Mouse (Mus musculus) limb, embryonic 15.5 days (tissue): Measurements from ENCODE around the gene 1520401A03Rik. TPM values are rescaled to one million over a fixed set of nuclear protein-coding genes. Genes with fewer than 3 reads are reported as not detected.

Experiments used
- ATAC-seq: fragments of 200-750 bp; cut with Nextera tagmentation; 2 replicates; pipeline ENCODE4 v1.8.0; 2017; ENCODE audit warnings: low read depth, moderate TSS enrichment; ENCODE audit not compliant: insufficient number of reproducible peaks, low FRiP score, low TSS enrichment
- H3K27ac ChIP-seq: fragments of 300-500 bp; sonication (generic); 2 replicates; pipeline ENCODE4 v1.5.1; 2015; ENCODE audit warnings: moderate library complexity, mild to moderate bottlenecking, inconsistent platforms
- H3K27me3 ChIP-seq: fragments of 300-500 bp; sonication (generic); 2 replicates; pipeline ENCODE4 v1.6.1; 2015; ENCODE audit warnings: inconsistent platforms
- H3K36me3 ChIP-seq: fragments of 300-500 bp; sonication (generic); 2 replicates; pipeline ENCODE4 v1.6.1; 2015; ENCODE audit warnings: inconsistent platforms
- H3K4me1 ChIP-seq: fragments of 300-500 bp; sonication (generic); 2 replicates; pipeline ENCODE4 v1.6.1; 2015; ENCODE audit warnings: inconsistent platforms
- H3K4me2 ChIP-seq: fragments of 300-500 bp; sonication (generic); 2 replicates; pipeline ENCODE4 v1.6.1; 2015; ENCODE audit warnings: mild to moderate bottlenecking, inconsistent platforms
- H3K4me3 ChIP-seq: fragments of 300-500 bp; sonication (generic); 2 replicates; pipeline ENCODE4 v1.5.1; 2015; ENCODE audit warnings: mild to moderate bottlenecking, inconsistent platforms
- H3K9ac ChIP-seq: fragments of 300-500 bp; sonication (generic); 2 replicates; pipeline ENCODE4 v1.6.1; 2015; ENCODE audit warnings: inconsistent platforms
- H3K9me3 ChIP-seq: fragments of 300-500 bp; sonication (generic); 2 replicates; pipeline ENCODE4 v1.6.1; 2016; ENCODE audit warnings: inconsistent platforms
- WGBS: fragments of 180-500 bp; shearing (Covaris S2); methylation state at CpG from one replicate; pipeline ENCODE4 v1.1.7; 2015; 5-methylcytosine and 5-hydroxymethylcytosine counted together
- polyA plus RNA-seq: library from polyadenylated mRNA; unstranded; fragments of >200 nt; fragmentation: Nextera tagmentation; extraction: Ambion mirVana; gene quantifications from 2 replicates; pipeline ENCODE4 v1.2.1, GENCODE M21; 2015

Gene 1520401A03Rik
- polyA plus RNA-seq, 1 experiment from 2014 or later, result 2.9 TPM

DNA sequence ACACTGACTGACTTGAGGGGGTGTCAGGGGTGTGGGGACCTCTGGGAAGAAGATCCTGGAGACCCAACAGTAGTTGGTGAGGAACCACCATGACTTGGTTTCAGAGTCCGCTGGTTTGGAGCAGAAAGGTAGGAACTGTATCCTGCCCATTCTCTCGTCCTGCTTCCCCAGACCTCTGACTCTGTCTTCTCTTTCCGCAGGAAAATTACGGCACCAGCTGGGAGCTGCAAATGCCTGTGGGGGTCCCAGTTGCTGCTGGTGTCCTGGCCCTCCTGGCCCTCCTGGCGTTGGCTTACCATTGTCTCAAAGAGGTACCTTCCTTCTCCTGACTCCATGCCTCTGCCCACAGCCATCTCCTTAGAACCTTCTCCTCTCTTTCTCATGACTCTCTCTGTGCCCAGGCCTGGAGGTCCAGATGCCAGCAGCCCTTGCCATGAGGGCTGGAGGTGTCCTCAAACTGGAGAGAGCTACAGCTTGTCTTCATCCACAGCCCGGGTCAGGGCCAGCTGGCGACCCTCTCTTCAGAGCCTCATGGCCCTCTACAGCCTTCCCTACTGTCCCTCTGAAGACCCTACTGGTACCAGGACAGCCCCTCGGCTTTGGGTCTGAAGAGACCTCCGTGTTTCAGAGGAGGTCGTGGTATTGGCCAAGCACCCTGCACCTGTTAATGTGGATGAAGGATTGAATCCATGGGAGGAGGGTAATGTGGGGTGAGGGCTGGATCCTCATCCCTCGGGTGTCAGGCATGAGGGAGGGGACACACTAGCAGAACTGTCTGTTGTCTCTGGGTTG, 27.0 kb upstream of the 1520401A03Rik start:
- H3K4me3 ChIP-seq, result peak overlapping the region; percentile 23
- no peaks in the 10 kb centered on the region for H3K9me3 ChIP-seq
- ATAC-seq, result no peak
- H3K9ac ChIP-seq, result no peak overlapping the region
- WGBS, result 71% methylated on average over 11 of the region's 11 CpGs
- peaks cover 24% of the 10 kb centered on the region for H3K4me1 ChIP-seq
- H3K27me3 ChIP-seq, result peaks cover 33% of the 10 kb centered on the region
- peak overlapping the region; percentile 34 for H3K4me2 ChIP-seq
- H3K27ac ChIP-seq, result 0 out of 2 replicates have a peak overlapping the region, but pooled peaks have one; percentile 34
- peaks cover 33% of the 10 kb centered on the region for H3K36me3 ChIP-seq

DNA sequence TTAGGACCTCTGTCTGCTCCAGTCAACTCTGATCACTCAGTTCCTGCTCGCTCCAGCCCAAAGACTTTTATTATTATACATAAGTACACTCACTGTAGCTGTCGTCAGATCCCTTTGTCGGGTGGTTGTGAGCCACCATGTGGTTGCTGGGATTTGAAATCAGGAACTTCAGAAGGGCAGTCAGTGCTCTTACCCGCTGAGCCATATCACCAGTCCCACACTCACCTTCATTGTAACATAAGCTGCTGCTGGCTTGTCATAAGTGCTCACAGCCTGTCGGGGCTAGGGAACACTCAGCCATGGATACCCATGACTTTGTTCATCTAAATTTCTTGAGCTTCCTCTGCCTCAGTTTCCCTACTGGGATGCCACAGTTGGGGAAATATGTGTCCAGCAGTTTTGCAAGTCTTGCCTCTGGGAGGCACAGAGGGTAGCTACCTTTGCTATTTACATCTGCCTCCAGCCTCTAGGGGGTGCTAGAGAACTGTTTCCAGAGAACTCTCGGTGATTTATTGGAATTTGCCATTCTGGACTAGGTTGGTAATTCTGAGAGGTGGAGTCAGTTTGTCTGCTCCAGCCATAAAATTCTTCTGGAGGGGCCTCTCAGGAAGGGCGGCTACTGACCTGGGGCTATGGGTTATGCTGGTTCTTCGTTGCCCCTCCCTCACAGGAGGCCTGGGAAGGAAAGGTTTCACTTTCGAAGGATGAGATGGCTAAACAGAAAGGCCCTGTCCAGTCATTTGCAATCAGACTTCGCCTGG, 26.2 kb upstream of the 1520401A03Rik start:
- 25% methylated on average over 10 of the region's 10 CpGs for WGBS
- Histone ChIP-seq H3K36me3 (peaks cover 26% of the 10 kb centered on the region), H3K27ac (0 out of 2 replicates have a peak overlapping the region, but pooled peaks have one; percentile 34)

GRCm38 (mm10) chr17:23748026-23748425, 25.4 kb upstream of the 1520401A03Rik start:
- H3K36me3 ChIP-seq, result peaks cover 19% of the 10 kb centered on the region
- no peak for ATAC-seq
- peaks cover 49% of the 10 kb centered on the region for H3K27me3 ChIP-seq
- no peak overlapping the region for H3K4me2 ChIP-seq
- H3K9ac ChIP-seq, result no peak overlapping the region
- no peak overlapping the region for H3K4me3 ChIP-seq
- no peaks in the 10 kb centered on the region for H3K9me3 ChIP-seq
- H3K27ac ChIP-seq, result no peak overlapping the region
- 19% methylated on average over 6 of the region's 6 CpGs for WGBS
- peaks cover 31% of the 10 kb centered on the region for H3K4me1 ChIP-seq

More for the DNA sequence above, 26.2 kb upstream of the 1520401A03Rik start:
- ATAC-seq, result no peak
- H3K27me3 ChIP-seq, result peaks cover 41% of the 10 kb centered on the region
- peak overlapping the region; percentile 23 for H3K4me3 ChIP-seq
- H3K9ac ChIP-seq, result no peak overlapping the region
- no peaks in the 10 kb centered on the region for H3K9me3 ChIP-seq
- H3K4me2 ChIP-seq, result peak overlapping the region; percentile 34
- H3K4me1 ChIP-seq, result peaks cover 27% of the 10 kb centered on the region

DNA sequence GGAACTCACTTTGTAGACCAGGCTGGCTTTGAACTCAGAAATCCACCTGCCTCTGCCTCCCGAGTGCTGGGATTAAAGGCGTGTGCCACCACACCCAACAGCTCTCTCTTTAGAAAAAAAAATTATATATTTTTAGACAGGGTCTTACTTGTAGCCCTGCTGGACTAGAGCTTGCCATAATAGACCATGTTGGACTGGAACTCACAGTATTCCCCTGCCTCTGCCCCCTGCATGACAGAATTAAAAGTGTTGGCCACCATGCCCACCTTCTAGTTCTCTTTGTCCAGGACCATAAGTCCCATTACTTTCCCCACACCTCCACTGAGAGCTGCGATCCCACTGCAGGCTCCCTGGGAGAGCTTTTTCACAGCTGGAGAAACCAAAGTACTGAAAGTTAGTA, 24.9 kb upstream of the 1520401A03Rik start:
- WGBS, result 83% methylated on average over 3 of the region's 3 CpGs
- peaks cover 36% of the 10 kb centered on the region for H3K4me1 ChIP-seq
- no peak overlapping the region for H3K4me2 ChIP-seq
- no peak overlapping the region for H3K27ac ChIP-seq
- H3K4me3 ChIP-seq, result no peak overlapping the region
- H3K36me3 ChIP-seq, result peaks cover 13% of the 10 kb centered on the region
- no peak overlapping the region for H3K9ac ChIP-seq
- no peaks in the 10 kb centered on the region for H3K9me3 ChIP-seq
- ATAC-seq, result no peak
- H3K27me3 ChIP-seq, result peaks cover 55% of the 10 kb centered on the region

GRCm38 (mm10) chr17:23746767-23747166, 24.2 kb upstream of the 1520401A03Rik start:
- Histone ChIP-seq H3K4me2 (no peak overlapping the region), H3K27me3 (peaks cover 62% of the 10 kb centered on the region), H3K27ac (0 out of 2 replicates have a peak overlapping the region, but pooled peaks have one; percentile 40), H3K9ac (no peak overlapping the region), H3K9me3 (no peaks in the 10 kb centered on the region), H3K4me1 (peaks cover 43% of the 10 kb centered on the region), H3K4me3 (no peak overlapping the region), H3K36me3 (peaks cover 6% of the 10 kb centered on the region)
- 69% methylated on average over 3 of the region's 3 CpGs for WGBS
- ATAC-seq, result no peak

- Histone ChIP-seq H3K9ac (no peak overlapping the region), H3K27me3 (peaks cover 66% of the 10 kb centered on the region), H3K9me3 (no peaks in the 10 kb centered on the region), H3K4me2 (peak overlapping the region; percentile 52), H3K4me1 (peaks cover 46% of the 10 kb centered on the region), H3K36me3 (peaks cover 2% of the 10 kb centered on the region), H3K4me3 (no peak overlapping the region; the same call in 1 of the 2 replicates), H3K27ac (peak overlapping the region; percentile 40; the same call in 1 of the 2 replicates)
- 5% methylated on average over 12 of the region's 12 CpGs for WGBS
- no peak for ATAC-seq
Measured at GRCm38 (mm10) chr17:23746311-23746710, 23.7 kb upstream of the 1520401A03Rik start.

DNA sequence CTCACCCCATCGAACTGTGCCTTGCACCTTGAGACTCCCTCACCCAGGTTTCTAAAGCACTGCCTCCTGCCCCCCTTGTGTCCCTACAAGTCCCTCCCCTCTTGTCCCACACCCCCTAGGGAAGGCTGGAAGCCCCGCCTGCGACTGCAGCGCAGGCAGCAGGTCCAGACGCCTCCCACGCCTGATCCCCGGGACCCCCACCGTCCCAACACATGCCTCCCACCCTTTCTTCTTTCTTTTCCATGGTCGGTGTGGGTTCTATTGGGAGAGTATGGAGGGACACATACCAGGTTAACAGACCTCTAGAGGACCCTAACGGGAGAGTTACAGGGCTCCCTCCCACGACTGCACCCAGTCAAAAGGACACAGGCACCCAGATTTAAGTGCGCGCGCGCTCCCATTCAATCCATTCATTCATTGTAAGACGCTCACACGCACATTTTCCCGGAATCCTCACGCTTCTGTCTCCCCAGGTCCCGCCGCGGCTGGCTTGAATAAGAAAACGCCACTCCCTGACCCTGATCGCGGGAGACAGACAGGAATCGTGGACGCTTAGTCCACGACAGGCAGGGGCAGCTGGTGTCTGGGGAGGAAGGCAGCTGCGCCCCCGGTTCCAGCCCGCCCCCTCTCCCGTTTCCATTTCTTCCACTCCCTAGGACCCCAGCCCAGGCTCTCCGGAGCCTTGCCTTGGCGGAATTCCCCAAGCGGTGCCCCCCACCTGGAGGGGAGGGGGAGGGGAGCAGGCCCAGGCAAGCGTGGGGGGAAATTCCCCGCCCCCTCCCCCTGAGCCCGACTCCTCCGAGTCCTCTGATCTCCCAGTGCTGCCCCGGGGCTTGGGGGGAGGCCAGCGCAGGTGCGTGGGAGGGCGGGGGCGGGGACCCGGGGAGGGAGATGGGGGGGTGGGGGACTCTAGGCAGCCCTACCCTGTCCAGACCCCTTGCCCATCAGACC, 23.0 kb upstream of the 1520401A03Rik start, which contains the start of gene Kremen2:
Kremen2 (minus strand) TSS at position 533 of the 951 bp plus-strand sequence.
- ATAC-seq, result 0 out of 2 replicates have a peak, but pooled peaks have one; percentile 16

DNA sequence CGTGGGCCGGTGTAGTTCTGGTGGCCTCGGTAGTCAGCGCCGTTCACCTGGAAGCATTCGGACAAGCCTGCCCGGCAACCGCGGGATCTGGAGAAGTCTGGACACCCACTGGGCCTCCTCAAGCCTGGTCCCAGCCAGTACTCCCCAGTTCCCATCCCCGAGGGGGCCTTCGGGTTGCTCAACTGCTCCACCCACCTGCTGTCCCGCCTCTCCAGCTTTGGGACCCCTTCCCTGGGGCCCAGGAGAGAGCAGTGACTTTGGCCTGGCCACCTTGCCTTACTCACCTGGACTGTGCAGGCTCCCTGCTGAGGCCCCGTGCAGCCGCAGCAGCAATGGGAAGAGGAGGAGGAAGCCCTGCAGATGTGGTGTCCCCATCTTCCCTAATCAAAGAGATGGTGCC, 22.1 kb upstream of the 1520401A03Rik start:
- Histone ChIP-seq H3K27me3 (peaks cover 80% of the 10 kb centered on the region), H3K36me3 (no peaks in the 10 kb centered on the region), H3K9ac (peak overlapping the region; percentile 24; the same call in 1 of the 2 replicates), H3K4me1 (peaks cover 58% of the 10 kb centered on the region), H3K4me3 (peak overlapping the region; percentile 35), H3K4me2 (peak overlapping the region; percentile 52), H3K9me3 (no peaks in the 10 kb centered on the region), H3K27ac (no peak overlapping the region)
- 4% methylated on average over 14 of the region's 14 CpGs for WGBS
- no peak for ATAC-seq

More for the DNA sequence above, 23.0 kb upstream of the 1520401A03Rik start, which contains the start of gene Kremen2:
- peak within 1 kb of the TSS; percentile 35 for H3K4me3 ChIP-seq
- H3K27ac ChIP-seq, result peak within 1 kb of the TSS; percentile 65; the same call in 1 of the 2 replicates
- H3K4me1 ChIP-seq, result peaks cover 51% of the 10 kb centered on the region
- no peaks in the 10 kb centered on the region for H3K36me3 ChIP-seq
- H3K4me2 ChIP-seq, result peak within 1 kb of the TSS; percentile 52
- H3K9ac ChIP-seq, result peak within 1 kb of the TSS; percentile 24; the same call in 1 of the 2 replicates
- H3K9me3 ChIP-seq, result no peaks in the 10 kb centered on the region
- peaks cover 73% of the 10 kb centered on the region for H3K27me3 ChIP-seq
- under 1% methylated on average over 42 of the region's 45 CpGs for WGBS

GRCm38 (mm10) chr17:23744076-23744475, 21.5 kb upstream of the 1520401A03Rik start:
- Histone ChIP-seq H3K27ac (no peak overlapping the region), H3K4me1 (peaks cover 64% of the 10 kb centered on the region), H3K27me3 (peaks cover 86% of the 10 kb centered on the region), H3K36me3 (no peaks in the 10 kb centered on the region), H3K4me2 (peak overlapping the region; percentile 32; the same call in 1 of the 2 replicates), H3K9me3 (no peaks in the 10 kb centered on the region), H3K9ac (no peak overlapping the region), H3K4me3 (peak overlapping the region; percentile 35)
- 22% methylated on average over 8 of the region's 8 CpGs for WGBS
- ATAC-seq, result no peak

GRCm38 (mm10) chr17:23742941-23743340, 20.4 kb upstream of the 1520401A03Rik start:
- Histone ChIP-seq H3K9me3 (no peaks in the 10 kb centered on the region), H3K9ac (no peak overlapping the region), H3K4me2 (peak overlapping the region; percentile 47), H3K27ac (no peak overlapping the region), H3K36me3 (no peaks in the 10 kb centered on the region), H3K4me1 (peaks cover 70% of the 10 kb centered on the region), H3K27me3 (peaks cover 92% of the 10 kb centered on the region), H3K4me3 (peak overlapping the region; percentile 35)
- ATAC-seq, result no peak
- WGBS, result 63% methylated on average over 12 of the region's 12 CpGs
